Mouse (Mus musculus) olfactory bulb, adult 2 months (tissue): ENCODE data around the gene AC124502.3.

Experiments used
- CTCF ChIP-seq: fragments of 200-500 bp; IDR thresholded peaks from 2 replicates; pipeline ENCODE4 v1.5.1; 2012; ENCODE audit warnings: low read depth, mild to moderate bottlenecking, low read length, moderate library complexity; ENCODE audit not compliant: insufficient read depth
- POLR2A ChIP-seq: fragments of 200-500 bp; IDR thresholded peaks from 2 replicates; pipeline ENCODE4 v1.6.1; 2012; ENCODE audit warnings: mild to moderate bottlenecking, low read depth, low read length, moderate library complexity; ENCODE audit not compliant: insufficient read depth

DNA sequence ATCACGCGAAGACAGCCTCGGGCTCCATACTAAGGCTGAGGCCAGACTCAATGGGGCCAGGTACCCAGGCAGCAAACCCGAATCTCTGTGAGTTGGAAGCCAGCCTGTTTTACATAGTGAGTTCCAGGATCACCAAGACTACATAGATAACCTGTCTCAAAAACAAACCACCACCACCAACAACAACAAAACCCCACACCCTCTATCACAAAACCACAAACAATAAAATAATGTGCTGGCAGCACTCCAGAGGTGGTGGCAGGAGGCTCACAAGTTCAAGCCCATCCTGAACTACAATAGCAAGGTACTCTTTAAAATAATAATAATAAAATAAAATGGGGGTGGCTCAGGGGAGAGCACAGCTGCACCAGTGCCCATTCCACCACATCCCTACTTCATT lies 2.1 kb upstream of the AC124502.3 start:
- no peak for TF ChIP-seq POLR2A
- no peak for TF ChIP-seq CTCF
